ENCODE assay signal across 31 mouse cellular contexts in genomic region chr2:181205678-181206077, GRCm38 (mm10). TPM values are rescaled to one million over a fixed set of nuclear protein-coding genes. Genes with fewer than 3 reads are reported as not detected.
A peak's percentile ranks its signal among the peaks of the same experiment; 100 is the strongest.
DNase-seq lines count a peak whose midpoint lies in the region; ATAC-seq and TF ChIP-seq lines count a peak whose summit lies in the region.
"Had no signal": no experiment of that assay in that cellular context is flagged by ENCODE, and none has a peak within 500 bp of the region (broad histone marks: within the 10 kb centered on the region; RNA-seq: fewer than 3 reads in every experiment).

No protein-coding gene starts in this region.

- H3K36me3 ChIP-seq in liver, embryonic 11.5 days (ENCODE audit: control insufficient read depth, insufficient read depth, low read length): no peaks in the 10 kb centered on the region
- no peaks in the 10 kb centered on the region for H3K36me3 ChIP-seq in liver, postnatal 0 days (replicated peaks; ENCODE audit: insufficient read depth, low read length)
- H3K36me3 ChIP-seq in forebrain, embryonic 12.5 days (replicated peaks): no peaks in the 10 kb centered on the region
- H3K36me3 ChIP-seq: embryonic facial prominence, embryonic 10.5 days; heart, embryonic 13.5 days; hindbrain, embryonic 13.5 days; midbrain, embryonic 13.5 days had no signal

- 77% methylated on average over 5 of the region's 5 CpGs for WGBS in bone marrow, adult 2 months
- WGBS in liver, embryonic 11.5 days: 77% methylated on average over 5 of the region's 5 CpGs
- WGBS in liver, postnatal 0 days (ENCODE audit: insufficient replicate concordance): 66% methylated on average over 5 of the region's 5 CpGs
- WGBS in forebrain, embryonic 12.5 days: 92% methylated on average over 5 of the region's 5 CpGs

- ATAC-seq in liver, embryonic 11.5 days (replicated peaks; ENCODE audit: low FRiP score): peak; percentile 40; the same call in 1 of the 2 replicates
- peak; percentile 42 for ATAC-seq in liver, postnatal 0 days
- ATAC-seq in forebrain, embryonic 12.5 days (ENCODE audit: low FRiP score): no peak
- ATAC-seq: activated CD4-positive, CD25-positive, alpha-beta regulatory T cell, adult 4 months; forebrain, embryonic 14.5 days; midbrain, embryonic 13.5 days had no signal

- no peak for TF ChIP-seq CTCF in bone marrow, adult 2 months (IDR thresholded peaks at IDR 0.05; ENCODE audit: control insufficient read depth, insufficient read depth, low read length)
- TF ChIP-seq CTCF in liver, postnatal 0 days (IDR thresholded peaks at IDR 0.05; ENCODE audit: low read depth): no peak

- H3K27ac ChIP-seq in bone marrow, adult 2 months (ENCODE audit: control insufficient read depth, insufficient read depth, low read depth, low read length, poor library complexity): peak overlapping the region; percentile 59
- no peak overlapping the region for H3K27ac ChIP-seq in liver, embryonic 11.5 days (ENCODE audit: low read depth, low read length)
- no peak overlapping the region; the same call in 1 of the 2 replicates for H3K27ac ChIP-seq in liver, postnatal 0 days (ENCODE audit: low read depth)
- H3K27ac ChIP-seq in forebrain, embryonic 12.5 days: no peak overlapping the region
- H3K27ac ChIP-seq: embryonic facial prominence, embryonic 10.5 days; heart, embryonic 13.5 days; hindbrain, embryonic 13.5 days; midbrain, embryonic 13.5 days had no signal

- H3K9me3 ChIP-seq in liver, embryonic 11.5 days (ENCODE audit: control insufficient read depth, low read length): no peaks in the 10 kb centered on the region
- H3K9me3 ChIP-seq in liver, postnatal 0 days (ENCODE audit: low read length): no peaks in the 10 kb centered on the region
- no peaks in the 10 kb centered on the region for H3K9me3 ChIP-seq in forebrain, embryonic 12.5 days
- H3K9me3 ChIP-seq: embryonic facial prominence, embryonic 10.5 days; heart, embryonic 13.5 days; hindbrain, embryonic 13.5 days; midbrain, embryonic 13.5 days had no signal

- no peak for TF ChIP-seq POLR2A in bone marrow, adult 2 months (IDR thresholded peaks at IDR 0.05; ENCODE audit: borderline replicate concordance, control insufficient read depth, low read depth, low read length)

- H3K4me2 ChIP-seq in liver, embryonic 11.5 days: peak overlapping the region; percentile 34; the same call in 1 of the 2 replicates
- peak overlapping the region; percentile 65 for H3K4me2 ChIP-seq in liver, postnatal 0 days (ENCODE audit: low read depth, low read length)
- no peak overlapping the region for H3K4me2 ChIP-seq in forebrain, embryonic 12.5 days
- H3K4me2 ChIP-seq: heart, embryonic 13.5 days; hindbrain, embryonic 13.5 days; midbrain, embryonic 13.5 days had no signal

- H3K4me1 ChIP-seq in bone marrow, adult 2 months (ENCODE audit: control insufficient read depth, insufficient read depth, low read length): peaks cover 2% of the 10 kb centered on the region
- H3K4me1 ChIP-seq in liver, embryonic 11.5 days (replicated peaks; ENCODE audit: control insufficient read depth, insufficient read depth, low read length): peaks cover 9% of the 10 kb centered on the region
- peaks cover 16% of the 10 kb centered on the region for H3K4me1 ChIP-seq in liver, postnatal 0 days (ENCODE audit: insufficient read depth)
- H3K4me1 ChIP-seq in forebrain, embryonic 12.5 days: no peaks in the 10 kb centered on the region
- H3K4me1 ChIP-seq: embryonic facial prominence, embryonic 10.5 days; heart, embryonic 13.5 days; hindbrain, embryonic 13.5 days; midbrain, embryonic 13.5 days had no signal

- H3K9ac ChIP-seq in liver, embryonic 11.5 days (ENCODE audit: low read depth, low read length): no peak overlapping the region
- no peak overlapping the region for H3K9ac ChIP-seq in liver, postnatal 0 days (replicated peaks)
- no peak overlapping the region for H3K9ac ChIP-seq in forebrain, embryonic 12.5 days
- H3K9ac ChIP-seq: heart, embryonic 13.5 days; hindbrain, embryonic 13.5 days; midbrain, embryonic 13.5 days had no signal

- no peak overlapping the region for H3K4me3 ChIP-seq in bone marrow, adult 2 months (replicated peaks; ENCODE audit: control insufficient read depth, low read depth, low read length)
- no peak overlapping the region for H3K4me3 ChIP-seq in liver, embryonic 11.5 days (ENCODE audit: low read depth, low read length)
- no peak overlapping the region for H3K4me3 ChIP-seq in liver, postnatal 0 days (ENCODE audit: low read depth, low read length)
- no peak overlapping the region for H3K4me3 ChIP-seq in forebrain, embryonic 12.5 days (replicated peaks)
- H3K4me3 ChIP-seq: embryonic facial prominence, embryonic 10.5 days; heart, embryonic 13.5 days; hindbrain, embryonic 13.5 days; midbrain, embryonic 13.5 days had no signal

- H3K27me3 ChIP-seq in liver, embryonic 11.5 days (replicated peaks; ENCODE audit: control insufficient read depth, insufficient read depth, low read length): peaks cover 6% of the 10 kb centered on the region
- H3K27me3 ChIP-seq in liver, postnatal 0 days (ENCODE audit: insufficient read depth, low read length): peaks cover 2% of the 10 kb centered on the region; the same call in 1 of the 2 replicates
- H3K27me3 ChIP-seq in forebrain, embryonic 12.5 days: peaks cover 5% of the 10 kb centered on the region; the same call in 1 of the 2 replicates

- no peak for TF ChIP-seq EP300 in liver, postnatal 0 days (IDR thresholded peaks at IDR 0.05; ENCODE audit: low read depth)

- DNase-seq in c-Kit-negative CD71-positive TER-119-positive erythroid progenitor cells, embryonic 14.5 days (ENCODE audit: low read depth, low spot score): peak; percentile 33
- no peak for DNase-seq in liver, embryonic 11.5 days (ENCODE audit: low spot score)
- no peak for DNase-seq in liver, postnatal 0 days
- DNase-seq in urinary bladder, postnatal 14 days (ENCODE audit: low spot score): no peak
- DNase-seq in gastrocnemius, adult 18-20 months (ENCODE audit: low spot score): no peak
- DNase-seq: adrenal gland, adult 8-10 months; cerebellum, adult 8-10 months; gastrocnemius, postnatal 10 days; heart, adult 11 months; kidney, adult 2 months; kidney, postnatal 14 days; left cerebral cortex, postnatal 4 days; lung, adult 18-20 months; lung, postnatal 10 days; thymus, postnatal 14 days had no signal

RNA-seq across cellular contexts. Expression of gene Ptk6, which starts 3.1 kb away (rescaled TPM):
- not detected in 2 replicates for polyA plus RNA-seq in bone marrow, adult 2 months (2011; ENCODE audit: insufficient read depth, insufficient read length, low replicate concordance, missing spikeins)
- not detected in 2 replicates for polyA plus RNA-seq in liver, embryonic 11.5 days (2014; fragmentation: Nextera tagmentation; extraction: Ambion mirVana)
- 0.20 and 0.27 TPM in 2 replicates for polyA plus RNA-seq in liver, postnatal 0 days (2015; fragmentation: Nextera tagmentation; extraction: Ambion mirVana)
- polyA plus RNA-seq in forebrain, embryonic 12.5 days (2016; fragmentation: Nextera tagmentation; extraction: Ambion mirVana): not detected in 2 replicates
- not detected for total RNA-seq in gastrocnemius, adult 18-20 months (2021)
- total RNA-seq: common myeloid progenitor, adult 5-6 weeks; gastrocnemius, postnatal 10 days; heart, postnatal 25 days; layer of hippocampus, adult 18-20 months; layer of hippocampus, postnatal 14 days; left cerebral cortex, adult 8-10 months; left cerebral cortex, postnatal 4 days; MEL had no signal
- polyA plus RNA-seq: activated CD4-positive, CD25-positive, alpha-beta regulatory T cell, adult 4 months; C2C12; embryonic facial prominence, embryonic 10.5 days; forebrain, embryonic 14.5 days; hindbrain, embryonic 13.5 days; midbrain, embryonic 13.5 days; neural tube, embryonic 11.5 days had no signal

RNA-seq across cellular contexts. Expression of gene Srms, which starts 7.3 kb away (rescaled TPM):
- polyA plus RNA-seq in bone marrow, adult 2 months (2011; ENCODE audit: insufficient read depth, insufficient read length, low replicate concordance, missing spikeins): not detected in 2 replicates
- polyA plus RNA-seq in liver, embryonic 11.5 days (2014; fragmentation: Nextera tagmentation; extraction: Ambion mirVana): 0.23 TPM in 1 of 2 replicates, not detected in the other
- 0.35 and 0.44 TPM in 2 replicates for polyA plus RNA-seq in liver, postnatal 0 days (2015; fragmentation: Nextera tagmentation; extraction: Ambion mirVana)
- not detected in 2 replicates for polyA plus RNA-seq in forebrain, embryonic 12.5 days (2016; fragmentation: Nextera tagmentation; extraction: Ambion mirVana)
- total RNA-seq in gastrocnemius, adult 18-20 months (2021): under 1 TPM; 0.19 to 0.21 TPM
- total RNA-seq: common myeloid progenitor, adult 5-6 weeks; MEL had no signal
- polyA plus RNA-seq: C2C12; midbrain, embryonic 13.5 days had no signal

RNA-seq across cellular contexts. Expression of gene Fndc11, which starts 14.1 kb away (rescaled TPM):
- polyA plus RNA-seq in bone marrow, adult 2 months (2011; ENCODE audit: insufficient read depth, insufficient read length, low replicate concordance, missing spikeins): not detected in 2 replicates
- 0.34 TPM in 1 of 2 replicates, not detected in the other for polyA plus RNA-seq in liver, embryonic 11.5 days (2014; fragmentation: Nextera tagmentation; extraction: Ambion mirVana)
- polyA plus RNA-seq in liver, postnatal 0 days (2015; fragmentation: Nextera tagmentation; extraction: Ambion mirVana): 0.09 TPM in 1 of 2 replicates, not detected in the other
- polyA plus RNA-seq in forebrain, embryonic 12.5 days (2016; fragmentation: Nextera tagmentation; extraction: Ambion mirVana): 0.17 TPM in 1 of 2 replicates, not detected in the other
- total RNA-seq in gastrocnemius, adult 18-20 months (2021): not detected
- total RNA-seq: common myeloid progenitor, adult 5-6 weeks; gastrocnemius, postnatal 10 days; heart, postnatal 25 days; layer of hippocampus, postnatal 14 days; left cerebral cortex, adult 8-10 months; left cerebral cortex, postnatal 4 days; MEL had no signal
- polyA plus RNA-seq: C2C12; neural tube, embryonic 11.5 days had no signal

RNA-seq across cellular contexts. Expression of gene Ppdpf, which starts 18.6 kb away (rescaled TPM):
- polyA plus RNA-seq in bone marrow, adult 2 months (2011; ENCODE audit: insufficient read depth, insufficient read length, low replicate concordance, missing spikeins): 43.8 and 59.8 TPM in 2 replicates
- 172 and 179 TPM in 2 replicates for polyA plus RNA-seq in liver, embryonic 11.5 days (2014; fragmentation: Nextera tagmentation; extraction: Ambion mirVana)
- polyA plus RNA-seq in liver, postnatal 0 days (2015; fragmentation: Nextera tagmentation; extraction: Ambion mirVana): 120 and 125 TPM in 2 replicates
- polyA plus RNA-seq in forebrain, embryonic 12.5 days (2016; fragmentation: Nextera tagmentation; extraction: Ambion mirVana): 483 and 484 TPM in 2 replicates
- total RNA-seq in gastrocnemius, adult 18-20 months (2021): 10 to 100 TPM; 41.7 to 44.5 TPM

RNA-seq across cellular contexts. Expression of gene Helz2, which starts 36.1 kb away (rescaled TPM):
- polyA plus RNA-seq in bone marrow, adult 2 months (2011; ENCODE audit: insufficient read depth, insufficient read length, low replicate concordance, missing spikeins): 11.2 and 29.3 TPM in 2 replicates
- polyA plus RNA-seq in liver, embryonic 11.5 days (2014; fragmentation: Nextera tagmentation; extraction: Ambion mirVana): 2.4 and 2.6 TPM in 2 replicates
- polyA plus RNA-seq in liver, postnatal 0 days (2015; fragmentation: Nextera tagmentation; extraction: Ambion mirVana): 3.9 and 4.2 TPM in 2 replicates
- polyA plus RNA-seq in forebrain, embryonic 12.5 days (2016; fragmentation: Nextera tagmentation; extraction: Ambion mirVana): 0.47 TPM in 2 replicates
- 1 to 10 TPM; 2.6 to 3.1 TPM for total RNA-seq in gastrocnemius, adult 18-20 months (2021)
